Mouse (Mus musculus): ENCODE data around the gene Ezr.

GRCm38 (mm10) chr17:6766823-6767222, 15.8 kb downstream of the Ezr start:
- no peak for TF ChIP-seq MYOD1 (IDR thresholded peaks at IDR 0.05; ENCODE audit: control insufficient read depth in 1 of 3, insufficient read length in 2 of 3, low read depth in 2 of 3)
- no peak for TF ChIP-seq CEBPB (IDR thresholded peaks at IDR 0.05; ENCODE audit: insufficient read depth, poor library complexity, severe bottlenecking)
- TF ChIP-seq USF1 (IDR thresholded peaks at IDR 0.05; ENCODE audit: low read depth), result no peak
- TF ChIP-seq POLR2A (IDR thresholded peaks at IDR 0.05; ENCODE audit: insufficient read length, low read depth), result no peak
- TF ChIP-seq TCF12 (IDR thresholded peaks at IDR 0.05; ENCODE audit: insufficient read depth, poor library complexity, severe bottlenecking), result no peak
- no peak for TF ChIP-seq MYOG (IDR thresholded peaks at IDR 0.05; ENCODE audit: control insufficient read depth in 1 of 3, insufficient read depth in 1 of 3, insufficient read length in 2 of 3, low read depth in 2 of 3)
- TF ChIP-seq SRF (IDR thresholded peaks at IDR 0.05; ENCODE audit: control insufficient read depth, insufficient read length, low read depth), result no peak
- no peak for TF ChIP-seq E2F4 (IDR thresholded peaks at IDR 0.05; ENCODE audit: insufficient read depth)
- no peak for TF ChIP-seq MAX (IDR thresholded peaks at IDR 0.05; ENCODE audit: low read depth)
- TF ChIP-seq POLR2AphosphoS2 (IDR thresholded peaks at IDR 0.05; ENCODE audit: insufficient read length, low read depth), result no peak
- TF ChIP-seq REST (IDR thresholded peaks at IDR 0.05; ENCODE audit: insufficient read depth, insufficient read length), result no peak
- no peak for TF ChIP-seq TCF3 (IDR thresholded peaks at IDR 0.05; ENCODE audit: insufficient read length, low read depth)
